In genomic region chr4:135039234-135039633, GRCm38 (mm10) we compare ENCODE assay signal across 21 mouse cellular contexts.
DNase-seq lines count a peak whose midpoint lies in the region; ATAC-seq and TF ChIP-seq lines count a peak whose summit lies in the region.
"Had no signal": no experiment of that assay in that cellular context is flagged by ENCODE, and none has a peak within 500 bp of the region (broad histone marks: within the 10 kb centered on the region; RNA-seq: fewer than 3 reads in every experiment).

No protein-coding gene starts in this region.

- TF ChIP-seq CTCF in cerebellum, adult 2 months (IDR thresholded peaks at IDR 0.05; ENCODE audit: borderline replicate concordance, insufficient read depth, low read depth, low read length): peak; percentile 9; the same call in 1 of the 2 replicates
- TF ChIP-seq CTCF in lung, postnatal 0 days (IDR thresholded peaks at IDR 0.05): peak; percentile 30; the same call in 1 of the 2 replicates
- no peak for TF ChIP-seq CTCF in G1E (IDR thresholded peaks at IDR 0.05; ENCODE audit: low read depth, low read length)

- no peaks in the 10 kb centered on the region for H3K27me3 ChIP-seq in cerebellum, adult 2 months (ENCODE audit: control insufficient read depth, insufficient read depth, low read length)
- H3K27me3 ChIP-seq in lung, postnatal 0 days (replicated peaks; ENCODE audit: insufficient read depth, low read length): no peaks in the 10 kb centered on the region
- peaks cover 50% of the 10 kb centered on the region for H3K27me3 ChIP-seq in G1E (ENCODE audit: insufficient read depth, low read length)

- no peak for DNase-seq in cerebellum, adult 2 months
- no peak for DNase-seq in cerebellum, adult 9-11 months
- DNase-seq in lung, postnatal 0 days (ENCODE audit: low spot score): no peak
- DNase-seq in lung, postnatal 14 days: no peak
- peak; percentile 19 for DNase-seq in G1E (ENCODE audit: low spot score)
- peak; percentile 41 for DNase-seq in induced T-regulatory cell, adult 2 months (ENCODE audit: low read depth)
- DNase-seq in T-cell, adult 2 months (ENCODE audit: low spot score): no peak
- no peak for DNase-seq in left cerebral cortex, postnatal 25 days (ENCODE audit: low spot score in 2 of 2)
- DNase-seq: adrenal gland, adult 2 months; gastrocnemius, adult 2 months; heart, adult 11 months; kidney, adult 2 months; kidney, postnatal 36 days; left cerebral cortex, postnatal 4 days; lung, postnatal 10 days; right cerebral cortex, postnatal 25 days had no signal

- no peak for ATAC-seq in lung, postnatal 0 days
- no peak for ATAC-seq in G1E (ENCODE audit: extremely low read depth, insufficient number of reproducible peaks, low FRiP score, poor library complexity, severe bottlenecking)

- H3K9me3 ChIP-seq in lung, postnatal 0 days (ENCODE audit: low read length): no peaks in the 10 kb centered on the region
- no peaks in the 10 kb centered on the region for H3K9me3 ChIP-seq in G1E (replicated peaks)
- H3K9me3 ChIP-seq: embryonic facial prominence, embryonic 12.5 days; hindbrain, embryonic 12.5 days; midbrain, embryonic 10.5 days; neural tube, embryonic 13.5 days had no signal

- no peak overlapping the region for H3K27ac ChIP-seq in cerebellum, adult 2 months (ENCODE audit: insufficient read depth, low read length)
- H3K27ac ChIP-seq in lung, postnatal 0 days (ENCODE audit: low read length): no peak overlapping the region
- H3K27ac ChIP-seq: embryonic facial prominence, embryonic 12.5 days; gastrocnemius, adult 2 months; hindbrain, embryonic 12.5 days; midbrain, embryonic 10.5 days; neural tube, embryonic 13.5 days had no signal

- no peak overlapping the region for H3K9ac ChIP-seq in lung, postnatal 0 days (replicated peaks; ENCODE audit: low read depth)
- H3K9ac ChIP-seq: embryonic facial prominence, embryonic 12.5 days; hindbrain, embryonic 12.5 days; neural tube, embryonic 13.5 days had no signal

- no peak overlapping the region for H3K4me2 ChIP-seq in lung, postnatal 0 days (replicated peaks; ENCODE audit: low read depth, low read length)
- H3K4me2 ChIP-seq: embryonic facial prominence, embryonic 12.5 days; hindbrain, embryonic 12.5 days; liver, embryonic 11.5 days; neural tube, embryonic 13.5 days had no signal

- TF ChIP-seq EP300 in lung, postnatal 0 days (IDR thresholded peaks at IDR 0.05): no peak

- H3K4me3 ChIP-seq in cerebellum, adult 2 months (replicated peaks; ENCODE audit: insufficient read depth, low read depth, low read length): no peak overlapping the region
- no peak overlapping the region for H3K4me3 ChIP-seq in lung, postnatal 0 days (ENCODE audit: low read depth, low read length)
- no peak overlapping the region for H3K4me3 ChIP-seq in G1E (ENCODE audit: low read depth, low read length)
- H3K4me3 ChIP-seq: embryonic facial prominence, embryonic 12.5 days; gastrocnemius, adult 2 months; hindbrain, embryonic 12.5 days; midbrain, embryonic 10.5 days; neural tube, embryonic 13.5 days had no signal

- no peaks in the 10 kb centered on the region for H3K36me3 ChIP-seq in lung, postnatal 0 days (ENCODE audit: insufficient read depth, low read length)
- no peaks in the 10 kb centered on the region for H3K36me3 ChIP-seq in G1E (replicated peaks)
- H3K36me3 ChIP-seq: embryonic facial prominence, embryonic 12.5 days; hindbrain, embryonic 12.5 days; midbrain, embryonic 10.5 days; neural tube, embryonic 13.5 days had no signal

- intact Hi-C loops in left cerebral cortex, postnatal 25 days (cut with DNase I): no loop called here

- no peaks in the 10 kb centered on the region for H3K4me1 ChIP-seq in cerebellum, adult 2 months (ENCODE audit: control insufficient read depth, insufficient read depth, low read length)
- no peaks in the 10 kb centered on the region for H3K4me1 ChIP-seq in lung, postnatal 0 days (ENCODE audit: insufficient read depth, low read depth, low read length)
- H3K4me1 ChIP-seq in G1E (ENCODE audit: insufficient read depth, low read depth, low read length): no peaks in the 10 kb centered on the region
- H3K4me1 ChIP-seq: embryonic facial prominence, embryonic 12.5 days; hindbrain, embryonic 12.5 days had no signal

- TF ChIP-seq POLR2A in cerebellum, adult 2 months (IDR thresholded peaks at IDR 0.05; ENCODE audit: borderline replicate concordance, insufficient read depth, low read length): no peak

- 91% methylated on average over 2 of the region's 2 CpGs for WGBS in cerebellum, adult 2 months
- WGBS in lung, postnatal 0 days: 82% methylated on average over 2 of the region's 2 CpGs

Comparison
In these comparisons a context has a peak if more than half of its experiments do, and no peak if none do; other contexts are left out.
1. DNase-seq: peak in G1E (single experiment) and induced T-regulatory cell, adult 2 months (single experiment); none in cerebellum, adult 2 months (0 of 2), cerebellum, adult 9-11 months (single experiment), lung, postnatal 0 days (single experiment), lung, postnatal 14 days (single experiment), T-cell, adult 2 months (single experiment) and left cerebral cortex, postnatal 25 days (0 of 2).